Mouse (Mus musculus): ENCODE data around the gene Acsm3.
"Not testable (repeated sequence)": the region's sequence is repeated elsewhere in the genome, so short reads cannot be mapped to it uniquely, and the experiment has no call there.

Acsm3 gene

DNA sequence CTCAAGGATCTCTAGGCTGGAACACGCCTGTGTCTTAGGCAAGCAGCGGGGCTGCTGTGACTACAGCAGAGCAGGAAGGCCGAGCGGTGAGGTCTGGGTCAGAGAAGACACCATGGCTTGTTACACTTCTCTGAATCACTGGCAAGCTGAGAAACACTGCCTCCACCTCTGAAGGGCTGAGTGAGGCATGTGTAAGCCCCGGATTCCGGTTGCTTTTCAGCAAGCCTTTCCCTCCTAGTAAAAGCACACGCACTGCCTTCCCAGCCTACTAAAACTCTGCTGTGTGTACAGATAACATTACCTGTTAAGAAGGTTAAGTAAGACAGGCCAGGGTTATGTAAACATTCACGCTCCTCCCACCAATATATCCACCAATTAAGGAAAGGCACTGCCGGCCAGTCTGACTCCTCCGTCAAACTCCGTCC lies at the start of gene Acsm3:
Acsm3 (plus strand) TSS at position 397 of the 425 bp plus-strand sequence.
- no peak for DNase-seq (ENCODE audit: low spot score)

DNA sequence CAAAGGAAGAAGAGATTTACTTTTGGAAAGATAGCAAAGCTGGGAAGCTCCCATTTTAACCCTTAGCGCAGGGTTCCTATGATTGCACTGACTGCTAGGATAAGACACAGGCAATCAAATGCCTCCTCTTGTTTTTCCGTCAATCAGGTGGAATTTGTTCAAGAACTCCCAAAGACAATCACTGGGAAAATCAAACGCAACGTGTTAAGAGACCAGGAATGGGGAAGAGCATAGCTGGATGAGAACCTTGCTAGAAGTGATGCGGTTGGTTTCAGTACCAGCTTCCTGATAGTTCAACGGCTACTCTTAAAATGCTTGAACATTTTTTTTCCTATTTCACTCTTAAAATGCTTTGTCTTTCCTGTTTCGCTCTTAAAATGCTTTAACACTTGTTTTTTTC lies 46.6 kb upstream of the Acsm3 start:
- no peak for DNase-seq (ENCODE audit: low spot score)

DNA sequence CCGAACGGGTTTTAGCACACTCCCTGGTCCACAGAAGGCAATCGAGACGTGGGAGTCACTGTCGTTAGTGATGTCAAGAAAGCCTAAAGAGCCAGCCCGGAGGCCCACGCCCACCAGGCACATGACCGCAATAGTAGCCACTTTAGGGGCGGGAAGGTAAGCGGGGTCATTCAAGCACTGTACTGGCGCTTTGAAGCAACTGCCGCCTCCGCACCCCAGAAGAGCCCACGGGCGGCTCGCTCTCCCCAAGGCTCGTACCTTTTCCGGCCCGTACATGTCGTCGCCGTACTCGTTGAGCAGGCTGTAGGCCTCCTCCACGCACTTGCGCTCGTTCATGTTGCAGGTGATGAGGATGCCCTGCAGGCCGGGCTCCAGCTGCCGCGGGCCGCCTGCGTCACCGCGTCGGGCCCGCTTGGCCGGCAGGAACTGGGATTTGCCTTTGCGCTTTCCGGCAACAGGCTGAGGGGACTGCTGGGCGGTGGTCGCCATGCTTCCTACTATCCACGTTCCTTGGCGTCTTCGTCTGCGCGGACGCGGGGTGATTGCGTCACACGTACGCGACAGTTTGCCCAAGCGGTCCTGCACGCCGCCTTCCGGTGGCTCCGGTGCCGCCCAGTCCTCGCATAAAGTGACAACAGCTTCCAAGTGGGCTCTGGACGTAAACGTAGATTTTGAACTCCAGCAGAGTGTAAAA lies 40.3 kb upstream of the Acsm3 start, which contains the start of gene Thumpd1:
Thumpd1 (minus strand) TSS at position 546 of the 694 bp plus-strand sequence.
- DNase-seq (ENCODE audit: low spot score): peak; percentile 86

DNA sequence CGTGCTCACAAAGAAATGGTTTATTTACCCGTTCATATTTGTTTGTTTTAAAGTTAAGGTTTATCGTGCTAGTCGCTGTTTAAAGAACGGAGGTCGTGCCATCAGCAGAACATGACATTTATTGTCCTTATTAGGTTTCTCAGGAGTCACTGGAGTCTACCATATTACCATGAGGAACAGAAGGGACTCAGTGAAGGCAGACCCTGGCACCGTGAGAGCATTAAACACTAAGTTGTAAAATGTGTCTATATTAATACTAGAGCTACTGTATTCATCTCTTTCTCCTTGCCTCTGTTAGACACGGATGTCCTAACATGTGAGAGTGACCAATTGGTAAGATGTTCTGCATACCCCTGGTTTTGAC lies 39.8 kb upstream of the Acsm3 start:
- no peak for DNase-seq (ENCODE audit: low spot score)

DNA sequence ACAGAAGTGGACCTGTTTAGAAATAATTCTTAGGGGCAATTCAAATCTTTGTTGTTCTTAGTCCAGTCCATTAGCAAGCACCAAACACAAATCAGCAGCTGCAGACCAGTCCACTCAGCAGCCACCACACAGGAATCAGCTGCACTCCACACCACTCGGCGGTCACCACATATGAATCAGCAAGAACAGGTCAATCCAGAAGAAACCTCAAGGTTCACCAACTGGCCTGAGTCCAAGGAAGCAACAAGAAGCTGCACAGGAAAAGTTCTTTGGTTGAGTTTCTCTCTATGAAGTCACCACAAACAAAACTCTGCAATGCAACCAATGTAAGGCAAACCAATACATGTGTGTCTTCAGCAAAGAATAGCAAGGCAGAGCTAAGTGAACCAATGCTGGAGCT lies 33.1 kb upstream of the Acsm3 start:
- no peak for DNase-seq (ENCODE audit: low spot score)

DNA sequence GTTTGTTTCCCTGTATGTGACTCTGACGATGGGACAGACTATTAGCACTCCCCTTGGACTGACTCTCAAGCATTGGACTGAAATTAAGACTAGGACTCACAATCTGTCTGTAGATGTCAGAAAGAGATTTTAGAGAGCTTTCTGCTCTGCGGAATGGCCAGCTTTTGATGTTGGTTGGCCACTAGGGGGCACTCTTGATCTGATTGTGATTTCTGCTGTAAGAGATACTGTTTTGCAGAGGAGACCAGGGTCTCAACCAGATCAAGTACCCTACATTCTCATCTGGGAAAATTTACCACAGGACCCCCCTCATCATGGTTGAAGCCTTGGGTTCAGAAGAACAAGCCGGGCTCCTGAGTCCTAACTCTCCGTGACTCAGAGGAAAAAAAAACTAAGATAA lies 29.5 kb upstream of the Acsm3 start:
- DNase-seq (ENCODE audit: low spot score): peak; percentile 34

DNA sequence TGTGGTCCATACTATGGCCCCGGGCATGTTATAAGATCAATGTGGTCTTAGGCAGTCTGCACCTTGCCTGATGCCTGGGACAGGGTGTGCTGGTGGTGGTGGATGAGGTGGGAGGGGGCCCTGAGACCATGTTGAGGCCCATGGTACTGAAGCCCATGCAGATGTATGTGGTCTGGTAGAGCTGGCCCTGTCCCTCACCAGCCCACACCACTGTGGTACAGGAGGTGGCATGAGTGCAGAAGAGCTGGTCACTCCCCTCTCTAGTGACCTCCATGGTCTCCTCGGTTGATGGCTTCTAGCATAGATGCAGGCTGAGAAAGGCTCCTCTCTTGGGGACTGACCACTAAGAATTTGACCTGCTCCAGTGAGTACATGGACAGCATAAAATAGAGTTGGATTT lies 21.8 kb upstream of the Acsm3 start:
- no peak for DNase-seq (ENCODE audit: low spot score)

DNA sequence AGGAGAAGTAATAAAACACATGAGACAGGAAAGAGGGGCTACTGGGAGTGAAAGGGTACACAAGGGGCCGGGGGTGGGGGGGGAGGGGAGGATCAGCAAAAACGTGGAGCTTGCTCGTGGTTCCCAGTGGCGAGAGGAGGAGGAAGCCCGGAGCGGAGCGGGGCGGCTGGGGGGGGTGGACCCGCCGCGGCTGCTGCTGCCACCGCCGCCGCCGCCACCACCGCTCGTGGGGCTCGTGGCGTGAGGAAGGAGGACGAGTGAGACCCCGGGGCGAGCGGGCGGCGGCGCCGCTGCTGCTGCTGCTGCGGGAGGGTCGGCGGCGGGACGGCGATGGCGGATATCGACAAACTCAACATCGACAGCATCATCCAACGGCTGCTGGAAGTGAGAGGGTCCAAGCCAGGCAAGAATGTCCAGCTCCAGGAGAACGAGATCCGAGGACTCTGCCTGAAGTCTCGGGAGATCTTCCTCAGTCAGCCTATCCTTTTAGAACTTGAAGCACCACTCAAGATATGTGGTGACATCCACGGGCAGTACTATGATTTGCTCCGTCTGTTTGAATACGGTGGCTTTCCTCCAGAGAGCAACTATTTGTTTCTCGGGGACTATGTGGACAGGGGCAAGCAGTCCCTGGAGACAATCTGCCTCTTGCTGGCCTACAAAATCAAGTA lies 20.8 kb upstream of the Acsm3 start:
- not testable (repeated sequence) for DNase-seq (ENCODE audit: low spot score)

DNA sequence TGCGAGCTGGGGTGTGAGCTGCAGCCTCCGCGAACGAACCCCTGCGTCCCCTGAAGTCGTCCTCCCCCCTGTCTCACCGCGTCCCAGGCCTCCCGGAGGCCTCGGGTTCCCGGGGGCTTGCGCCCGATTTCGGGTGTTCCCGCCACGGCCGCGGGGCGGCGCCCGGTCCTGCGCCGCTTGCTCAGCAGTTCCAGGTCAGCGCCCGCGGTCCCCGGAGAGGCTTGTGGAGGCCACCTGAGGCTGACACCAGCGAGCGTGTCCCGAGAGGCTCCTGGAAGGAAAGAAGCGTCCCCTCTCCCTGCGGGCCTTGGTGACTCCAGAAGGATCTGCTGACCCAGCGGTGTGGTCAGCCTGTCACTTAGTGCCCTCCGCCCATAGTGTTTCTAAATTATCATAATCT lies 16.4 kb upstream of the Acsm3 start:
- DNase-seq (ENCODE audit: low spot score): peak; percentile 18

DNA sequence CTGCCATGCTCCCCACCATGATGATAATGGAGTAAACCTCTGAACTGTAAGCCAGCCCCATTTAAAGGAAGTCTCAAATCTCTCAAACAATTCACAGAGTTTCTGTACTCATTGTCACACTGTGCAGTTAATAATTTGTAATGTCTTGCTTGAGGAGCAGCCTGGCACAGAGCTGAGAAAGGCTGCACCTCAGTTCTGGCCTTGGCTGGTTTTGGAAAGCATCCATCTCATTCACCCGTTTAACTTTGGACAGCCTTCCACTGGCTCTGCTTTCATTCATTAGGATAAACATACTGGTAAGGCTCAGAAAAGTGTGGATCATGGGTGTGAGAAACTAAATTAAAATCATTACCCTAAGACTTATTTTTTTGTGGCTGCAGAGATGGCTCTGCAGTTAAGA lies 14.9 kb upstream of the Acsm3 start:
- DNase-seq (ENCODE audit: low spot score): no peak

DNA sequence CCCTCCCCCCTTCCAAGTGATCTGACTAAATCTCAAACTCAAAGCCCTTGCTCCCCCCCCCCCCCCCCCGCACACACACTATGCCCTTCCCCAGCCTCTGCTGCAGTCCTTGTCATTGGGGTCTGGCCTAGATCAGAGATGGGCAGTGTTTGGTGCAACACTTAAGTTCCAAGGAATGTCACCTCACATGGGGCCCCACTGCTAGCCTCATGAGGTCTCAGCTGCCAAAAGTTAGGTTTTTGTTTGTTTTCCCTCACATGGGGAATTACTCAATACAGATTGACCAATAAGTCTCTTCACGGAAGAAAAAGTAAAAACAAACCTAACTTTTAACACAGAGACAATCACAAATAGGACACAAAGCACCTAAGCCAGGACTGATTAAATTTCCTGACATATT lies 12.0 kb upstream of the Acsm3 start:
- DNase-seq (ENCODE audit: low spot score): no peak

DNA sequence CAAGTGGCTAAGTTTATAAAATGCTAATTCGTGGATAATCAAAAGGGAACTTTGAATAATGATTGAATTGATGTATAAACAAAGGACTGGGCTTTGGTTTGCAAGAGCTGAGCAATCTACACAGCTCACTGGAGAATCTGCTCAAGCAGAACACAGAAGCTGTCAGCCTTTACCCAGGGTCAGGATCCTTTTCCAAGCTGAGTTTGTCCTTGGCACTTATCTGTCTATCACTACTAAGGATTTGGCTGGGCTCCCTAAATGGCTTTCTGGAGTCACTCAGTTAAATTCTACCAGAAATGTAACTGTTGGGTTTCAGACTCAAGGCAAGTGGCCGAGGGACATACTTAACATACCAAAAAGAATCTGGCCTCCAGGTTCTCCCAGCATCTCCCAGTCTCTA lies 10.8 kb upstream of the Acsm3 start:
- DNase-seq (ENCODE audit: low spot score): no peak

DNA sequence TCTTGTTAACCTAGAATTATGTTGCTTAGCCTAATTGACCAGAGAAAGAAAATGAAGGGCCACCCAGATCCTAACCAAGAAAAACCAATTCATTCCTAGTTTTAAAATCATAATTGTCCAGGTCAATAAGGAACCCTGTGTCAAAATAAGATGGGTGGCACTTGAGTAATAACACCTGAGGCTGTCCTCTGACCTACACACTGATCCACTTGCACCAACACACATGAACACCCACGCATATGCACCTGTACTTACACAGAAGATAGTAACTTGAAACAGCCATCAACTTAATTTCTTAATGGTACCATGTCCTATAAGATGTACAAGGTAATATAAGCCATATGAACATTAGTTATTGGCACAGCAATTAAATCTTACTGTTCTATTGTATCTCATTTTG lies 7.0 kb upstream of the Acsm3 start:
- no peak for DNase-seq (ENCODE audit: low spot score)

DNA sequence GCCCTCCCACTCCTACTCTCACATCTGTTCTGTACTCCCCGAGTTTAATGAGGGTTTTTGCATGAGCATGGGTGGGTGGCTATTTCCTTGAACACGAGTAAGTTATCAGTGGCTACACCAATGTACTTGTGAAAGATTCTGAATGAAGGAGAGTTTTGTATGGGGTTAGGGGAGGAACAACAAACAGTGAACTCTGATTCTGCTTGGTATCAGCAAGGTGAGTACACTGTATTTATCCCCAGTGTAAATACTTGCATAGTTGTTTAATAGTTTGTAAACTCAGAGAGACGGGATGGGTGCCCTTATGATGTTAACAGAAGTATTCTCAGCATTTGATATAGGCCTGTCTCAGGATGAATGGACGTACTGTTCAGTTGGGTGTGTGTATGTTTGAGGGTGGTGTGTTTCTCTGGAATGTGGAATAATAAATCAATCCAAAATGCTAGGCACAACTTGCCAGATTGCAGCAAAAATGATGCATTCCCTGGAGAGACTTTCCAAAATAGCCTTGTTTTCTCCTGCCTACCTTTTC lies 1.5 kb downstream of the Acsm3 start:
- no peak for DNase-seq (ENCODE audit: low spot score)

DNA sequence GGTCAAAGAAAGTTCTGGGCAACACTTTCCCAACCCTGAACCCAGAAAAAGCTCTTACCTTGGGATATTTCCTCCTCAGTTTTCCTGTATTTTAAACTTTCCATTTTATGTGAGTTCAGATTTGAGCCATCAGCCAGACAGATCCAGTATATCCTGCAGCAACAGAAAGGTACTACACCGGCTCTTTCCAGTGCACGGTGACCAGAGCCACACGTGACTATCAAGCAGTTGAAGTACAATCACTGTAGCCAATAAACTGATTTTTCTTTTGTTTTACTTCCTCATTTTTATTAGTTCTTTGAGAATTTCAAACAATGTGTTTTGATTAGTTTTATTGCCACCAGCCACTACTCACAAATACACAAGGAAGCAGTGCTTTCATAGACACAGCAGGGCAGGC lies 3.7 kb downstream of the Acsm3 start:
- no peak for DNase-seq (ENCODE audit: low spot score)

DNA sequence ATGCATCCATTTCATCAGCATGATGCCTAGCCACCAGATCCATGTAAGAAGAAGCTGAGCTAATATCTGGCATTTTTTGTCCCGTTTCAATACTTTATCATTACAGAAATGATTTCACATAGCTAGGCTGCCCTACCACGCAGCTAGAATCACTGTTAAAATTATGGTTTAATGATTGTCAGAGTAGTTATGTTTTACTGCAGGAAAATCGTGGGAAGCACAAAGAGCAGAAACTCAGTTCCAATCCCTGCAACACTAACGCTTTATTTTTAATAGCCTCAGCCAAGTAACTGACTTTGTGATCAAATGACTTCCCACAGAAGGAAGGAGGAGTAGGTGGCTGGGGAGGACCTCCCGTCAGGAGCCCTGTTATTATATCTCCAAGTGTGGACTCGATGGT lies 6.3 kb downstream of the Acsm3 start:
- no peak for DNase-seq (ENCODE audit: low spot score)

DNA sequence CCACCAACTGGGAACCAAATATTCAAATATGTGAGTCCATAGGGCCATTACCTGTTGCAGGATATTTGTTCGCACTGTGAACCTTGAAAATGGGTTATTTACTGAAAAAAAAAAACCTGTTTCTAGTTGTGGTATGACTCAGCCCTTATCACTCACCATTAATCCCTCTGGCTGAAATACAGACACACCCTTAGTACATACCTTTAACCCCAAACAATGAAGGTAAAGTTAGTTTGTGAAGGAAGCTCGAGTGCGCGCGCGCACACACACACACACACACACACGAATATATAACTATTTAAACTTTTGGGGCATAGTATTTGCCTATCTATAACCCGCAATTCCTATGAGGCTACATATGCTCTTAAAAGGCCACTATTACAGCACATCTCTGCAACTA lies 9.2 kb downstream of the Acsm3 start:
- no peak for DNase-seq (ENCODE audit: low spot score)

DNA sequence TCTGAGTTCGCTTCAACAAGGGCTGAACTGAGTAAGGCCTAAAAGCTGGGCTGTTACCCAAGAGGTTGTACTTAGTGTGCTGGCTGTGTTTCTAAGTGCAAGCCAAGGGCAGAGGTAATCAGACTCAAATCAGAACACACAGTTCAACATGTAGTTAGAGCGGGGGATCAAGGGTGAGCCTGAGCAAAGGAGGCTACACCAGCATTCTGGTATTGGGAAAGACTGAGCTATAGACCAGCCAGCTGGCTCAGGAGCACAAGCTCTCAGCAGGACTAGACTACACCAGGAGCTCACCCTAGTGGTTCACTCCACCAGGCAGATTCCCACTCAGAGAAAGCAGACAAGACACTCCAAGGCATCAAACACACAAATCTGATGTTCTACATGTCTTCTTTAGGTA lies 22.7 kb downstream of the Acsm3 start:
- no peak for DNase-seq (ENCODE audit: low spot score)

DNA sequence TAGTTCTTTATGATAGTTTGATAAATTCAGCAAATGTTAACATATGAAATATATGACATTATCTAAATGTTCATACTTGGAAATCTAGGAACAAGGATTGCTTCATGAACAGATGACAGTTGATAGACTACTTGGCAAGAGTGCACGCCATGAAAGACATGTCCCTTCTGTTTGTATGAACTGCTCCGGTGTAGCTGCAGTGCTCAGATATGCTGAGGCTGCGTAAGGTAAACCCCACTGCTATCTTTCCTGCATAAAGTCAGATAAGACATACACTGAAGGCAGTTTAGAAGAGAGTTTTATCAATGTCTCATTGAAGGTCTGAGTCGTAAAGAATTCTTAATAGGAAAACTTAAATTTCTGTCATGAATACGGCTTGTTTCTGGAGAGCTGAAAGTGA lies 24.2 kb downstream of the Acsm3 start:
- peak; percentile 70 for DNase-seq (ENCODE audit: low spot score)

DNA sequence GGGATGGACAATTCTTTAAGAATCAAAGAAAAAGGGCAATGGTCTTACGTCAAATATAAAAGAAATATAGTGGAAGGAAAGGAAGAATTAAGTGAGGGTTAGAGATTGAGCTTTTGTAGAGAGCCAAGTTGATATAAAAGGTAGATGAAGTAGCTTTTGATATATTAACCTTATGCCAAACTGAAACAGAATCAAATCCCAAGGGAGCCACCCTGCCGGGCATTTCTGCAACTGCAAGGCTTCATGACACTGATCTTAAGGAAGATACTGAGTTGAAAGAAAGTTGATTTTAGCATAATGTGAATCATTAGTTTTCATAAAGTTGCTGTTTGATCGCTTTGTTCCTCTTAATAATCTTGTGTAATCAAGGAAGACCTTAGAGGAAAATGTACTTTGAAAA lies 28.3 kb downstream of the Acsm3 start:
- DNase-seq (ENCODE audit: low spot score): no peak

DNA sequence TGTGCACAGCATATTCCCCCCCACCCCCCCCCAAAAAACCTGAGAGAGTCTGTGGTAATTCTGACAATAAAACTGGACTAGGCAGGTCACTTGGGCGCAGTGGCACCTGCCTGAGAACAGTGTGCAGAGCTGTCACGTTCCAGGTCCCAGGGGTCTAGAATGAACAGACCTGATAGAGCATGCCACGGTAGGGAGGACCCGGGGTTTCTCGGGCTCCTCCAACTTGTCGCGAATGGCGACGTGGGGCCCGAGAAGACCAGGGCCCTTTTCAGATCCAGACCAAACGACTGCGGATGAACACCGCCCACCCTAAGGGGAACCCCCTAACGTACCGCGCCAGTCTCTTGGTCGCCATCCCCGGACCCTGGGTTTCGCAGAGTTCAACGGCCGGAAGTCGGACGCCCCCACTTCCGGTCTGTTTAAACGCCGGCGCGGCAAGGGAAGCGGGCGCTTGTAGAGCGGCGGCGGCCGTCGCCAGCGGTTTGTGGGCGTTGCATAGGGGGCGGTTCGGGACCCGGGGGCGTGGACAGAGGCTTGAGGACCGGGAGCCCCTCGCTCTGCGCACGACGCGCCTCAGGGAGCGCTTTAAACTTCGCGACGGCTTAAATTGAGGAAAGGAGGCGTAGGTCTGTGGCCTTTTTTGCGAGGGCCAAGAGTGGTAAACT lies 33.0 kb downstream of the Acsm3 start, which contains the start of the genes Rexo5 and Eri2:
Rexo5 (plus strand) TSS at position 421 of the 665 bp plus-strand sequence.
Eri2 (minus strand) TSS at position 473 of the 665 bp plus-strand sequence.
- DNase-seq (ENCODE audit: low spot score): peak; percentile 84

DNA sequence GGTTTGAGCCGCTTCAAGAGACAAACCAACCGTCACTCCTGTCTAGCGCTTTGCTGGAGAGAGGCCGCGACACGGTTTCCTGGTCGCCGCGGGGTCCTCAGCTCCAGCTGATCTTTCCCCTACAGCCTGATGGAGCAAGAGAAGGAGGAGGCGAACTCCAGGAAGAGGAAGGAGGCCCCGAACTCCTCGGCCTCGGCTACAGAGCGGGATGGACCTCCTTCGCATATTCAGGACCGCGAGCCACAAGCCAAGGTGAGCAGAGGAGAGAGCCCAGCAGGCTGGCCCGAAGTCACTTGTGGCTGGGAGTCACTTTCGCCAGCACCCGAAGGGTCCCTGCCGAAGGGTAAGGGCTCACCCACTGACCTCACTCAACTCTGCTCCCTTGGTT lies 33.5 kb downstream of the Acsm3 start:
- no peak for DNase-seq (ENCODE audit: low spot score)

DNA sequence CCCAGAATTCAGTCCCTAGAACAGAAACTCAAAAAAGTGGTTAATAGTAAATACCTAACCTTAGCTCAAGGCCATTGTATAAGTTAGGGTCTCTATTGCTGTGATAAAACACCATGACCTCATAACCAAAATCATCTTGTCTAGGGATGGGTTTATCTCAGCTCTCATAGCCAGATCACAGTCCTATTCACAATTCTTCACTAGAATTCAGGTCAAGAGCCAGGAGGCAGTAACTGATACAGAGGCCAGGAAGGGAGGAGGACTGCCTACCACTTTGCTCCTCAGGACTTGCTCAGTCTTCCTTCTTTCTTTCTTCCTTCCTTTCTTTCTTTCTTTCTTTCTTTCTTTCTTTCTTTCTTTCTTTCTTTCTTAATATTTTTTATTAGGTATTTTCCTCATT lies 34.6 kb downstream of the Acsm3 start:
- peak; percentile 51 for DNase-seq (ENCODE audit: low spot score)
